Mouse (Mus musculus): ENCODE data around the gene Rfc2.

GRCm38 (mm10) chr5:134552110-134552972 lies 28.8 kb upstream of the Rfc2 start, which contains the start of gene Clip2:
- TF ChIP-seq POLR2A (IDR thresholded peaks at IDR 0.05; ENCODE audit: insufficient read length, low read depth) (peak; percentile 64), MAX (IDR thresholded peaks at IDR 0.05; ENCODE audit: low read depth) (no peak), POLR2AphosphoS2 (IDR thresholded peaks at IDR 0.05; ENCODE audit: insufficient read length, low read depth) (no peak), TCF12 (IDR thresholded peaks at IDR 0.05; ENCODE audit: insufficient read depth, poor library complexity, severe bottlenecking) (no peak)
